Mouse (Mus musculus): Measurements from ENCODE around the gene Tsen34. TPM values are rescaled to one million over a fixed set of nuclear protein-coding genes. Genes with fewer than 3 reads are reported as not detected.
"Not testable (repeated sequence)": the region's sequence is repeated elsewhere in the genome, so short reads cannot be mapped to it uniquely, and the experiment has no call there.

Gene Tsen34
- total and polyA plus RNA-seq, 3 experiments = 16.0 to 21.7 TPM; not detected in 1

- DNase-seq (ENCODE audit: low read depth, low spot score) = peak; percentile 58
- H3K9me3 ChIP-seq (replicated peaks; ENCODE audit: insufficient read depth, low read length); H3K9ac ChIP-seq (ENCODE audit: control insufficient read depth, low read depth, low read length, poor library complexity, severe bottlenecking); H3K27me3 ChIP-seq (ENCODE audit: control insufficient read depth in 1 of 2, insufficient read depth in 2 of 2, low read length in 2 of 2); H3K4me3 ChIP-seq (ENCODE audit: control insufficient read depth in 1 of 2, insufficient read depth in 1 of 2, low read depth in 2 of 2, low read length in 2 of 2); H3K4me1 ChIP-seq (ENCODE audit: control insufficient read depth in 1 of 2, insufficient read depth in 2 of 2, low read length in 2 of 2); H3K27ac ChIP-seq (ENCODE audit: control insufficient read depth, low read depth, low read length): not testable (repeated sequence)
- TF ChIP-seq POLR2AphosphoS2 (IDR thresholded peaks at IDR 0.05; ENCODE audit: low read length) = peak; percentile 34; the same call in 1 of the 2 replicates
- 0 out of 2 replicates have a peak, but pooled peaks have one; percentile 15 for TF ChIP-seq SIN3A (IDR thresholded peaks at IDR 0.05; ENCODE audit: low read length)
- H3K79me2 ChIP-seq (ENCODE audit: control insufficient read depth, insufficient read depth, low read length, poor library complexity) = peaks cover 27% of the 10 kb centered on the region
- H3K36me3 ChIP-seq (ENCODE audit: control insufficient read depth in 1 of 2, insufficient read depth in 2 of 2, low read length in 2 of 2) = peaks cover 6 to 13% of the 10 kb centered on the region in 2 experiments
These were observed 15.9 kb downstream of the Tsen34 start for GRCm38 (mm10) chr7:3708447-3708980.

- peaks cover 24% of the 10 kb centered on the region for H3K79me2 ChIP-seq (ENCODE audit: control insufficient read depth, insufficient read depth, low read length, poor library complexity)
- H3K9me3 ChIP-seq (replicated peaks; ENCODE audit: insufficient read depth, low read length) = no peaks in the 10 kb centered on the region
- H3K27ac ChIP-seq (ENCODE audit: control insufficient read depth, low read depth, low read length) = no peak overlapping the region
- no peak overlapping the region for H3K4me3 ChIP-seq (ENCODE audit: control insufficient read depth in 1 of 2, insufficient read depth in 1 of 2, low read depth in 2 of 2, low read length in 2 of 2)
- DNase-seq (ENCODE audit: low read depth, low spot score) = peak; percentile 67
- H3K9ac ChIP-seq (ENCODE audit: control insufficient read depth, low read depth, low read length, poor library complexity, severe bottlenecking) = no peak overlapping the region
- no peak for TF ChIP-seq ETS1 (IDR thresholded peaks at IDR 0.05; ENCODE audit: low read depth, low read length)
- TF ChIP-seq CTCF (IDR thresholded peaks at IDR 0.05 in 2 of 3, conservative IDR thresholded peaks at IDR 0.05 in 1 of 3; ENCODE audit: control insufficient read depth in 1 of 3, insufficient read depth in 1 of 3, low read depth in 2 of 3, low read length in 3 of 3, poor library complexity in 1 of 3, severe bottlenecking in 1 of 3) = no peak
- no peak for TF ChIP-seq SIN3A (IDR thresholded peaks at IDR 0.05; ENCODE audit: low read length)
- no peak for TF ChIP-seq NRF1 (IDR thresholded peaks at IDR 0.05; ENCODE audit: insufficient read depth, low read depth, low read length, poor library complexity, severe bottlenecking)
- no peak for TF ChIP-seq SMC3 (IDR thresholded peaks at IDR 0.05; ENCODE audit: low read depth, low read length)
- peaks cover 0 to 5% of the 10 kb centered on the region in 2 experiments; a peak in 1 of 4 replicates for H3K4me1 ChIP-seq (ENCODE audit: control insufficient read depth in 1 of 2, insufficient read depth in 2 of 2, low read length in 2 of 2)
- H3K27me3 ChIP-seq (ENCODE audit: control insufficient read depth in 1 of 2, insufficient read depth in 2 of 2, low read length in 2 of 2) = no peaks in the 10 kb centered on the region
- H3K36me3 ChIP-seq (ENCODE audit: control insufficient read depth in 1 of 2, insufficient read depth in 2 of 2, low read length in 2 of 2) = peaks cover 6 to 13% of the 10 kb centered on the region in 2 experiments
These were observed 16.3 kb downstream of the Tsen34 start for GRCm38 (mm10) chr7:3709000-3709399.

GRCm38 (mm10) chr7:3712264-3712942 lies 19.7 kb downstream of the Tsen34 start:
- Histone ChIP-seq H3K27ac (ENCODE audit: control insufficient read depth, low read depth, low read length) (no peak overlapping the region), H3K4me3 (ENCODE audit: control insufficient read depth in 1 of 2, insufficient read depth in 1 of 2, low read depth in 2 of 2, low read length in 2 of 2) (no peak overlapping the region), H3K4me1 (ENCODE audit: control insufficient read depth in 1 of 2, insufficient read depth in 2 of 2, low read length in 2 of 2) (peaks cover 0 to 7% of the 10 kb centered on the region in 2 experiments; a peak in 2 of 4 replicates), H3K79me2 (ENCODE audit: control insufficient read depth, insufficient read depth, low read length, poor library complexity) (no peaks in the 10 kb centered on the region), H3K27me3 (ENCODE audit: control insufficient read depth in 1 of 2, insufficient read depth in 2 of 2, low read length in 2 of 2) (no peaks in the 10 kb centered on the region), H3K9me3 (replicated peaks; ENCODE audit: insufficient read depth, low read length) (no peaks in the 10 kb centered on the region), H3K9ac (ENCODE audit: control insufficient read depth, low read depth, low read length, poor library complexity, severe bottlenecking) (no peak overlapping the region), H3K36me3 (ENCODE audit: control insufficient read depth in 1 of 2, insufficient read depth in 2 of 2, low read length in 2 of 2) (peaks cover 0 to 6% of the 10 kb centered on the region in 2 experiments; a peak in 2 of 4 replicates)
- DNase-seq (ENCODE audit: low read depth, low spot score) = no peak
- no peak for TF ChIP-seq MEF2A (IDR thresholded peaks at IDR 0.05; ENCODE audit: extremely low read depth, insufficient replicate concordance, low read depth, low read length, poor library complexity, severe bottlenecking)
- no peak for TF ChIP-seq UBTF (IDR thresholded peaks at IDR 0.05; ENCODE audit: borderline replicate concordance, insufficient read depth, low read depth, low read length)
- TF ChIP-seq MYC (IDR thresholded peaks at IDR 0.05; ENCODE audit: low read depth, low read length) = no peak
- no peak for TF ChIP-seq MAFK (IDR thresholded peaks at IDR 0.05; ENCODE audit: borderline replicate concordance, low read depth, low read length)
- no peak for TF ChIP-seq POLR2A (IDR thresholded peaks at IDR 0.05; ENCODE audit: control insufficient read depth in 1 of 2, insufficient read depth in 1 of 2, low read depth in 1 of 2, low read length in 2 of 2, poor library complexity in 1 of 2)
- no peak for TF ChIP-seq USF2 (IDR thresholded peaks at IDR 0.05; ENCODE audit: borderline replicate concordance in 1 of 2, insufficient read depth in 1 of 2, low read depth in 1 of 2, low read length in 2 of 2)
- TF ChIP-seq TAL1 (IDR thresholded peaks at IDR 0.05; ENCODE audit: low read length) = no peak
- TF ChIP-seq MAZ (IDR thresholded peaks at IDR 0.05; ENCODE audit: low read depth, low read length) = no peak
- no peak for TF ChIP-seq POLR2AphosphoS5 (IDR thresholded peaks at IDR 0.05; ENCODE audit: borderline replicate concordance, low read depth, low read length)
- TF ChIP-seq ZC3H11A (IDR thresholded peaks at IDR 0.05; ENCODE audit: low read depth, low read length) = no peak
- TF ChIP-seq CHD2 (IDR thresholded peaks at IDR 0.05; ENCODE audit: low read length) = no peak
- no peak for TF ChIP-seq ETS1 (IDR thresholded peaks at IDR 0.05; ENCODE audit: low read depth, low read length)
- TF ChIP-seq NELFE (IDR thresholded peaks at IDR 0.05; ENCODE audit: low read depth, low read length) = no peak
- no peak for TF ChIP-seq MXI1 (IDR thresholded peaks at IDR 0.05; ENCODE audit: low read depth, low read length)

All from MEL (cell line).